In the genomic region with DNA sequence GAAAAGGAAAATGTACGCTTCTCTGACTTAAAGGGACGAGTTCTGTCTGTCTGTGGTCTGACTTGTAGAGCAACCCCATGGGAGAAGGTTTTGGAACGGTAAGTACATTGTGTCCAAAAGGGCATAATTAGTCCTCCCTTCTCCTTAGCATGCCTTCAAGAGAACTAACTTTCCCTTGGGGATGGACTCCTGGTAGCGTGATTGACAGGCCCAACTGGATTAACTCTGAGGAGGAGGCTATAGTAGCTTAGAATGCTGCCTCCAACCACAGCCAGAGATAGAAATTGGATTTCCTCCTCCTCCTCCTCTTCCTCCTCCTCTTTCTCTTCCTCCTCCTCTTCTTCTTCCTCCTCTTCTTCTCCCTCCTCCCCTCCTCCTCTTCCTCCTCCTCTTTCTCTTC, we compare ENCODE assay signal across 42 mouse cellular contexts. TPM values are rescaled to one million over a fixed set of nuclear protein-coding genes. Genes with fewer than 3 reads are reported as not detected.
"Had no signal": no experiment of that assay in that cellular context is flagged by ENCODE, and none has a peak within 500 bp of the region (broad histone marks: within the 10 kb centered on the region; RNA-seq: fewer than 3 reads in every experiment).

No protein-coding gene starts in this region.

- DNase-seq: heart, postnatal 10 days; heart, postnatal 14 days; heart, postnatal 36 days; heart, postnatal 4 days; kidney, adult 11 months; kidney, adult 18-20 months; kidney, adult 2 months; kidney, adult 8-10 months; kidney, adult 9 months; kidney, postnatal 10 days; kidney, postnatal 14 days; kidney, postnatal 25 days; kidney, postnatal 36 days; kidney, postnatal 4 days; layer of hippocampus, adult 9-11 months; layer of hippocampus, postnatal 36 days had no signal

- H3K4me2 ChIP-seq: heart, embryonic 11.5 days; heart, embryonic 13.5 days; heart, embryonic 15.5 days; hindbrain, embryonic 12.5 days; hindbrain, embryonic 13.5 days; hindbrain, embryonic 14.5 days; hindbrain, embryonic 15.5 days; intestine, embryonic 15.5 days; kidney, embryonic 15.5 days had no signal

- H3K9ac ChIP-seq: heart, embryonic 13.5 days; heart, embryonic 15.5 days; hindbrain, embryonic 12.5 days; hindbrain, embryonic 13.5 days; hindbrain, embryonic 14.5 days; hindbrain, embryonic 15.5 days; intestine, embryonic 15.5 days; kidney, embryonic 15.5 days had no signal

- H3K36me3 ChIP-seq: heart, embryonic 10.5 days; heart, embryonic 13.5 days; heart, embryonic 15.5 days; hindbrain, embryonic 10.5 days; hindbrain, embryonic 12.5 days; hindbrain, embryonic 13.5 days; hindbrain, embryonic 15.5 days; intestine, embryonic 15.5 days; kidney, embryonic 15.5 days had no signal

- H3K9me3 ChIP-seq: heart, embryonic 10.5 days; heart, embryonic 13.5 days; heart, embryonic 15.5 days; hindbrain, embryonic 10.5 days; hindbrain, embryonic 12.5 days; hindbrain, embryonic 13.5 days; hindbrain, embryonic 15.5 days; intestine, embryonic 15.5 days; kidney, embryonic 15.5 days had no signal

- H3K4me3 ChIP-seq: heart, embryonic 10.5 days; heart, embryonic 13.5 days; heart, embryonic 15.5 days; hindbrain, embryonic 10.5 days; hindbrain, embryonic 12.5 days; hindbrain, embryonic 13.5 days; hindbrain, embryonic 15.5 days; intestine, embryonic 15.5 days; kidney, embryonic 15.5 days; layer of hippocampus, adult 2 months had no signal

- H3K4me1 ChIP-seq: intestine, embryonic 15.5 days had no signal

- H3K27ac ChIP-seq: heart, embryonic 10.5 days; heart, embryonic 13.5 days; heart, embryonic 15.5 days; hindbrain, embryonic 10.5 days; hindbrain, embryonic 12.5 days; hindbrain, embryonic 13.5 days; hindbrain, embryonic 14.5 days; hindbrain, embryonic 15.5 days; hindbrain, postnatal 0 days; intestine, embryonic 15.5 days; kidney, embryonic 15.5 days; kidney, postnatal 0 days; layer of hippocampus, adult 2 months had no signal

- H3K27me3 ChIP-seq: heart, embryonic 13.5 days; heart, embryonic 15.5 days; hindbrain, embryonic 12.5 days; hindbrain, embryonic 13.5 days; hindbrain, embryonic 15.5 days; intestine, embryonic 15.5 days; kidney, embryonic 15.5 days had no signal

- ATAC-seq: hindbrain, embryonic 16.5 days; hindbrain, postnatal 0 days; inflammation-experienced regulatory T-cells, adult 6 months; intestine, embryonic 15.5 days; intestine, embryonic 16.5 days; intestine, postnatal 0 days had no signal

RNA-seq across cellular contexts. Expression of gene 1700086D15Rik, which starts 39.4 kb away (rescaled TPM):
- total RNA-seq: heart, postnatal 36 days; hematopoietic stem cell, adult 5-6 weeks had no signal
- polyA plus RNA-seq: heart, embryonic 14.5 days; heart, embryonic 16.5 days; hindbrain, embryonic 10.5 days; hindbrain, embryonic 11.5 days; hindbrain, embryonic 12.5 days; hindbrain, embryonic 13.5 days; hindbrain, embryonic 15.5 days; inflammation-experienced regulatory T-cells, adult 6 months; intestine, embryonic 14.5 days; intestine, embryonic 15.5 days; intestine, embryonic 16.5 days; intestine, postnatal 0 days; kidney, embryonic 14.5 days; kidney, embryonic 15.5 days; kidney, embryonic 16.5 days; kidney, postnatal 0 days; large intestine, adult 2 months had no signal

RNA-seq across cellular contexts. Expression of gene Arhgap44, which starts 42.5 kb away (rescaled TPM):
- total RNA-seq: hematopoietic stem cell, adult 5-6 weeks had no signal
